Mouse (Mus musculus): ENCODE data around the gene Lrrd1.
"Not testable (repeated sequence)": the region's sequence is repeated elsewhere in the genome, so short reads cannot be mapped to it uniquely, and the experiment has no call there.

- not testable (repeated sequence) for TF ChIP-seq CTCF (IDR thresholded peaks at IDR 0.05; ENCODE audit: insufficient read depth, low read length); POLR2A (IDR thresholded peaks at IDR 0.05; ENCODE audit: borderline replicate concordance, extremely low read depth, low read depth, low read length)
Measured at GRCm38 (mm10) chr5:3798656-3799055, 46.3 kb upstream of the Lrrd1 start.
